Mouse (Mus musculus) hindbrain, embryonic 12.5 days (tissue): ENCODE measurements around the gene Lrp5. TPM values are rescaled to one million over a fixed set of nuclear protein-coding genes. Genes with fewer than 3 reads are reported as not detected.

Experiments used
- ATAC-seq: fragments of 200-750 bp; cut with Nextera tagmentation; 2 replicates; pipeline ENCODE4 v1.8.0; 2017; ENCODE audit warnings: moderate TSS enrichment; ENCODE audit not compliant: low FRiP score
- H3K27ac ChIP-seq: fragments of 300-500 bp; sonication (generic); 2 replicates; pipeline ENCODE4 v1.5.1; 2016; ENCODE audit warnings: mild to moderate bottlenecking
- H3K27me3 ChIP-seq: fragments of 300-500 bp; sonication (generic); 2 replicates; pipeline ENCODE4 v1.6.1; 2016; ENCODE audit warnings: mild to moderate bottlenecking
- H3K36me3 ChIP-seq: fragments of 300-500 bp; sonication (generic); 2 replicates; pipeline ENCODE4 v1.6.1; 2016; ENCODE audit warnings: mild to moderate bottlenecking
- H3K4me1 ChIP-seq: fragments of 300-500 bp; sonication (generic); 2 replicates; pipeline ENCODE4 v1.6.1; 2016
- H3K4me2 ChIP-seq: fragments of 300-500 bp; sonication (generic); replicated peaks from 2 replicates; pipeline ENCODE4 v1.6.1; 2016; ENCODE audit warnings: mild to moderate bottlenecking
- H3K4me3 ChIP-seq: fragments of 300-500 bp; sonication (generic); 2 replicates; pipeline ENCODE4 v1.5.1; 2016; ENCODE audit warnings: mild to moderate bottlenecking
- H3K9ac ChIP-seq: fragments of 300-500 bp; sonication (generic); 2 replicates; pipeline ENCODE4 v1.6.1; 2016; ENCODE audit warnings: mild to moderate bottlenecking, moderate library complexity
- H3K9me3 ChIP-seq: fragments of 300-500 bp; sonication (generic); replicated peaks from 2 replicates; pipeline ENCODE4 v1.6.1; 2016; ENCODE audit warnings: mild to moderate bottlenecking
- WGBS: fragments of 180-500 bp; shearing (Covaris S2); methylation state at CpG from one replicate; pipeline ENCODE4 v1.1.7; 2016; 5-methylcytosine and 5-hydroxymethylcytosine counted together
- polyA plus RNA-seq: library from polyadenylated mRNA; unstranded; fragments of >200 nt; fragmentation: Nextera tagmentation; extraction: Ambion mirVana; gene quantifications from 2 replicates; pipeline ENCODE4 v1.2.1, GENCODE M21; 2016

Gene Lrp5
- polyA plus RNA-seq, 1 experiment from 2014 or later: 4.0 TPM

GRCm38 (mm10) chr19:3625111-3625510, 61.3 kb downstream of the Lrp5 start:
- H3K4me1 ChIP-seq: 0 out of 2 replicates have a peak, but pooled peaks cover 2% of the 10 kb centered on the region
- ATAC-seq: no peak
- no peak overlapping the region for H3K27ac ChIP-seq
- H3K36me3 ChIP-seq: peaks cover 50% of the 10 kb centered on the region
- no peaks in the 10 kb centered on the region for H3K27me3 ChIP-seq
- 92% methylated on average over 7 of the region's 7 CpGs for WGBS
- H3K4me3 ChIP-seq: no peak overlapping the region
- no peaks in the 10 kb centered on the region for H3K9me3 ChIP-seq
- H3K4me2 ChIP-seq: no peak overlapping the region
- no peak overlapping the region for H3K9ac ChIP-seq

- Histone ChIP-seq H3K27me3 (no peaks in the 10 kb centered on the region), H3K4me3 (no peak overlapping the region), H3K4me2 (no peak overlapping the region), H3K27ac (no peak overlapping the region), H3K9me3 (peaks cover 6% of the 10 kb centered on the region; the same call in 1 of the 2 replicates), H3K36me3 (peaks cover 54% of the 10 kb centered on the region), H3K4me1 (0 out of 2 replicates have a peak, but pooled peaks cover 2% of the 10 kb centered on the region), H3K9ac (no peak overlapping the region)
- 75% methylated on average over 5 of the region's 5 CpGs for WGBS
- no peak; the same call in 1 of the 2 replicates for ATAC-seq
Observed at GRCm38 (mm10) chr19:3623824-3624223, 62.5 kb downstream of the Lrp5 start.

- Histone ChIP-seq H3K4me1 (0 out of 2 replicates have a peak, but pooled peaks cover 2% of the 10 kb centered on the region), H3K27me3 (no peaks in the 10 kb centered on the region), H3K4me2 (no peak overlapping the region), H3K4me3 (no peak overlapping the region), H3K9ac (no peak overlapping the region), H3K9me3 (peaks cover 6% of the 10 kb centered on the region; the same call in 1 of the 2 replicates), H3K27ac (no peak overlapping the region), H3K36me3 (peaks cover 56% of the 10 kb centered on the region)
- no peak for ATAC-seq
- 92% methylated on average over 4 of the region's 4 CpGs for WGBS
Observed at GRCm38 (mm10) chr19:3623294-3623693, 63.1 kb downstream of the Lrp5 start.

- no peak overlapping the region for H3K27ac ChIP-seq
- 94% methylated on average over 10 of the region's 10 CpGs for WGBS
- H3K9ac ChIP-seq: no peak overlapping the region
- H3K4me1 ChIP-seq: 0 out of 2 replicates have a peak, but pooled peaks cover 2% of the 10 kb centered on the region
- no peak overlapping the region for H3K4me2 ChIP-seq
- H3K36me3 ChIP-seq: peaks cover 42% of the 10 kb centered on the region
- no peak overlapping the region for H3K4me3 ChIP-seq
- no peak for ATAC-seq
- H3K9me3 ChIP-seq: peaks cover 6% of the 10 kb centered on the region; the same call in 1 of the 2 replicates
- no peaks in the 10 kb centered on the region for H3K27me3 ChIP-seq
Observed at GRCm38 (mm10) chr19:3620871-3621270, 65.5 kb downstream of the Lrp5 start.

- H3K36me3 ChIP-seq: peaks cover 54% of the 10 kb centered on the region
- 88% methylated on average over 2 of the region's 2 CpGs for WGBS
Observed at GRCm38 (mm10) chr19:3619359-3619758, 67.0 kb downstream of the Lrp5 start.

GRCm38 (mm10) chr19:3613991-3614390, 72.4 kb downstream of the Lrp5 start:
- Histone ChIP-seq H3K27me3 (no peaks in the 10 kb centered on the region), H3K4me2 (no peak overlapping the region), H3K9me3 (no peaks in the 10 kb centered on the region; the same call in 1 of the 2 replicates), H3K4me1 (no peaks in the 10 kb centered on the region), H3K9ac (no peak overlapping the region), H3K27ac (no peak overlapping the region), H3K4me3 (no peak overlapping the region), H3K36me3 (peaks cover 44% of the 10 kb centered on the region)
- WGBS: 93% methylated on average over 10 of the region's 10 CpGs
- ATAC-seq: no peak

More at GRCm38 (mm10) chr19:3619359-3619758, 67.0 kb downstream of the Lrp5 start:
- no peak overlapping the region for H3K27ac ChIP-seq
- ATAC-seq: no peak
- no peak overlapping the region for H3K9ac ChIP-seq
- no peaks in the 10 kb centered on the region for H3K27me3 ChIP-seq
- H3K9me3 ChIP-seq: peaks cover 6% of the 10 kb centered on the region; the same call in 1 of the 2 replicates
- no peaks in the 10 kb centered on the region for H3K4me1 ChIP-seq
- no peak overlapping the region for H3K4me2 ChIP-seq
- no peak overlapping the region for H3K4me3 ChIP-seq

- Histone ChIP-seq H3K4me3 (no peak overlapping the region), H3K27me3 (no peaks in the 10 kb centered on the region), H3K9ac (no peak overlapping the region), H3K4me2 (no peak overlapping the region), H3K27ac (no peak overlapping the region), H3K36me3 (peaks cover 36% of the 10 kb centered on the region), H3K4me1 (no peaks in the 10 kb centered on the region), H3K9me3 (no peaks in the 10 kb centered on the region)
- WGBS: 92% methylated on average over 4 of the region's 4 CpGs
- ATAC-seq: no peak
Observed at GRCm38 (mm10) chr19:3612534-3613273, 73.7 kb downstream of the Lrp5 start.

GRCm38 (mm10) chr19:3611730-3612129, 74.6 kb downstream of the Lrp5 start:
- Histone ChIP-seq H3K27ac (no peak overlapping the region), H3K4me1 (no peaks in the 10 kb centered on the region), H3K4me2 (no peak overlapping the region), H3K4me3 (no peak overlapping the region), H3K36me3 (peaks cover 36% of the 10 kb centered on the region), H3K9me3 (no peaks in the 10 kb centered on the region), H3K27me3 (no peaks in the 10 kb centered on the region), H3K9ac (no peak overlapping the region)
- no peak for ATAC-seq
- WGBS: 94% methylated on average over 8 of the region's 8 CpGs

- no peak overlapping the region for H3K4me3 ChIP-seq
- ATAC-seq: no peak
- 90% methylated on average over 2 of the region's 2 CpGs for WGBS
- no peaks in the 10 kb centered on the region for H3K9me3 ChIP-seq
- H3K4me2 ChIP-seq: no peak overlapping the region
- H3K36me3 ChIP-seq: peaks cover 37% of the 10 kb centered on the region
- no peak overlapping the region for H3K27ac ChIP-seq
- no peaks in the 10 kb centered on the region for H3K27me3 ChIP-seq
- no peaks in the 10 kb centered on the region for H3K4me1 ChIP-seq
- H3K9ac ChIP-seq: no peak overlapping the region
Observed at GRCm38 (mm10) chr19:3610886-3611285, 75.5 kb downstream of the Lrp5 start.

- no peaks in the 10 kb centered on the region for H3K9me3 ChIP-seq
- no peaks in the 10 kb centered on the region for H3K27me3 ChIP-seq
- no peaks in the 10 kb centered on the region for H3K4me1 ChIP-seq
- H3K9ac ChIP-seq: no peak overlapping the region
- ATAC-seq: no peak
- H3K4me3 ChIP-seq: no peak overlapping the region
- WGBS: 89% methylated on average over 10 of the region's 10 CpGs
- no peak overlapping the region for H3K27ac ChIP-seq
- H3K36me3 ChIP-seq: peaks cover 40% of the 10 kb centered on the region
- no peak overlapping the region for H3K4me2 ChIP-seq
Observed at GRCm38 (mm10) chr19:3609826-3610225, 76.5 kb downstream of the Lrp5 start.

- Histone ChIP-seq H3K9ac (no peak overlapping the region), H3K27me3 (no peaks in the 10 kb centered on the region), H3K27ac (no peak overlapping the region), H3K9me3 (no peaks in the 10 kb centered on the region), H3K4me1 (no peaks in the 10 kb centered on the region), H3K4me3 (no peak overlapping the region), H3K36me3 (peaks cover 63% of the 10 kb centered on the region), H3K4me2 (no peak overlapping the region)
- ATAC-seq: no peak
- 89% methylated on average over 5 of the region's 5 CpGs for WGBS
Observed at GRCm38 (mm10) chr19:3594316-3594715, 92.0 kb downstream of the Lrp5 start.

GRCm38 (mm10) chr19:3593379-3594055, 92.8 kb downstream of the Lrp5 start:
- peaks cover 65% of the 10 kb centered on the region for H3K36me3 ChIP-seq
- no peaks in the 10 kb centered on the region for H3K4me1 ChIP-seq
- no peak overlapping the region for H3K4me2 ChIP-seq
- no peaks in the 10 kb centered on the region for H3K9me3 ChIP-seq
- no peak overlapping the region for H3K9ac ChIP-seq
- H3K27me3 ChIP-seq: no peaks in the 10 kb centered on the region
- H3K4me3 ChIP-seq: no peak overlapping the region
- ATAC-seq: no peak
- no peak overlapping the region for H3K27ac ChIP-seq
- 88% methylated on average over 7 of the region's 7 CpGs for WGBS
